Mouse (Mus musculus): ENCODE results near the gene Olfr916.

Olfr916 gene

DNA sequence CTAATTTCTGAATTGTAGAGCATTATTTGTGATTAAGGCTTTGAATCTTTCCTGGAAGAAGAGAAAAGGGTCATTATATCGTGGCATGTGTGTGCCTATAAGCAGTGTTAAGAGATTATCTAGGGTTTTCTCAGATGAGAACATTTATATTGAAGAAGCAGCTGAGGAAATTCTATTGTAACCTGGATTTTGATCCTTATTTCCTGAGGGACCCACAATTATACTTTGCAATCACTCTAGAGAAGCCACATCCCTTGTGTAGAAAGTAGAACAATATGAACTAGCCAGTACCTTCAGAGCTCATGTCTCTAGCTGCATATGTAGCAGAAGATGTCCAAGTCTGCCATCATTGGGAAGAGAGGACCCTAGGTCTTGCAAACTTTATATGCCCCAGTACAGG is at the start of gene Olfr916:
Gene Olfr916, minus strand, starts transcription at position 101 of the 400 bp plus-strand sequence.
- DNase-seq: no peak

DNA sequence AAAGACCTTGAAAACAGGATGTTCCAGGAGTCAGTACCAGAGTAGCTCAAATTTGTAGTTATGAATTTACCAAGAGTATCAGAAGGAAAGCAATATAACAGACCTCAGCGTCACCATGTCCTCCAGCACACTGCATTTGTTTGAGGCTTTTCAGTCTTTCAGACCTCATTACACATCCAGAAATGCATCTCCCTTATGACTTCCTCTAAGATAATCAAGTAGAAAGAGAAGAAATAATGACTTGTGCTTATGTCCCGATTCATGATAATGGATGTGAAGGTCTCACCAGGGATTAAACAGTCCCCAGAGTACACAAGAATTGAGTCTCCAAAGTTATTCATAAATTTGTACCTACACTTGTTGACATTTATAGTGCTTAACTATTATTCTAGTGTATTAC is 14.8 kb upstream of the Olfr916 start, which contains the start of gene Olfr918:
Gene Olfr918, minus strand, starts transcription at position 101 of the 400 bp plus-strand sequence.
- DNase-seq: no peak

DNA sequence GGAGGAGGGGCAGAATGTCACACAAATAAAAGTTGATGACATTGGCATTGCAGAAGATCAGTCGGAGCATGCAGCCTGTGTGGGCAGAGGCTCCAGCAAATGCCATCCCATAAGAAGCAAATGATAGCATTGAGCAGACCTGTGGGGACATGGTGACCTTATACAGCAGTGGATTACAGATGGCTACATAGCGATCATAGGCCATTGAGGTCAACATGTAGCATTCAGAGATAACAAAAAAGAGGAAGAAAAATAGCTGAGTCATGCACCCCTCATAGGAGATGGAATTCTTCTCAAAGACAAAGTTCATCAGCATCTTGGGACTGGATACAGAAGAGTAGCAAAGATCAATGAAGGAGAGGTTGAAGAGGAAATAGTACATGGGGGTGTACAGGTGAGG is 13.2 kb upstream of the Olfr916 start:
- DNase-seq: no peak

DNA sequence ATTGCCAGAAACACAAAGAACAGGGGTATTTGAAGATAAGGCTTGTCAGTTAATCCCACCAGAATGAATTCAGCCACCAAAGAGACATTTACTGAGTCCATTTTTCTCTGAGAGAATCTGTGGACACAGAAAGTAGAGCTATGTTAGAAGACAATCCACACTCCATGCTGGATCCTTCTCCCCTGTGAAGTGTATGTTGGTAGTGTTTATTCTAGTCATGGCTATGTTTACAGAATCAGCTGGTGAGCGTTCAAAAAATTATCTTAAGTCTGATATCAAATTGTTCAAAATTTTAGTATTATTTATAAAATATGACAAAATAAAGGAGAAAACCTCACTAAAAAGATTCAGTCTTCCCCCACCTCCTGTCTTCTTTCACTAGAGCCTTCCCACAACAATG is 6.1 kb upstream of the Olfr916 start, which contains the start of gene Olfr917:
Gene Olfr917, minus strand, starts transcription at position 101 of the 400 bp plus-strand sequence.
- DNase-seq: no peak

DNA sequence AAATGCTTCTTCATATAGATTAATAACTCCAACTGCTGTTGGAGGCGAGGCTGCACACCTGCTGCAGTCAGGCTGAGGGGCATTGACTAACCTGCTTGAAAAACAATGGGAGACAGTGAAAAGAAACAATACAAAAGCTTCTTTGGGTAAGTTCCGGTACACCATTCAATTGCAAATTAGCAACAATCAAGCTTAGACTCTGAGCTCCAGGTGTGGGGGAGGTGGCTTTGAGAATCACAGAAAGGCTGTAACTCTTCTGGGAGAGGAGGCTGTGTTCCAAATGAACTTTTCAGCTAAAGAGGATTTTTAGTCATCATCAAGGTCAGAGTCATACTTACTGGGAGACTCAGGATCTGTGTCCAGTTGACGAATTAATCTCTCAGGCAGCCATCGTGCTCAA is 27.3 kb downstream of the Olfr916 start:
- no peak for DNase-seq
